Mouse (Mus musculus) T-helper 2 cell (primary cell): ENCODE measurements at regions not wholly inside any gene's neighbourhood (a gene's known extent, or its start where the extent isn't known, plus 50 kb on each side); places are given as distances from the start of the nearest gene placed in this dataset.

Source experiments
- in situ Hi-C: fragments of 300-600 bp; cut with MboI, MseI; formaldehyde crosslinking; loops from one replicate; pipeline ENCODE4 v1.15.1; 2025; ENCODE audit warnings: high pct_unique_total_duplicates

DNA sequence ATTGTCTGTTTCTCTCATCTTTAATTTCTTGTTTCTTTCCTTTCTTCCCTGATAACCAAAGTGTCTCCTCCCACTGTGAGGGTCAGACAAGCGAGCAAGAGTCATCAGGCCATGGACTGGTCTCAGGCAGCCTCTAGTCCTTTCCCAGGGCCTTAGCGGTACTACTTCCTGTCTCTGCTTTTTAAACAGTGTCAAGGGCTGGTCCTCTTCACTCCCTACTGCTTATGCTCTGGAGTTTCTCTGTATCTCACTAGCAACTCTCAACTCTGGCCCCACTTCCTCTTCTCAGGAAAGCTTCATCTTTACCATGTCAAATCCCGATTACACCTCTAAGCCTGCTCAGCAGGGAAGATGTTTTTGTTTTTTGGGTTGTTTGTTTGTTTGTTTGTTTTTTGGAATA, 124.1 kb downstream of the Pten start:
- in situ Hi-C loops: no loop called here

GRCm38 (mm10) chr19:32884279-32884678, 127.0 kb downstream of the Pten start:
- in situ Hi-C loops: no loop called here

DNA sequence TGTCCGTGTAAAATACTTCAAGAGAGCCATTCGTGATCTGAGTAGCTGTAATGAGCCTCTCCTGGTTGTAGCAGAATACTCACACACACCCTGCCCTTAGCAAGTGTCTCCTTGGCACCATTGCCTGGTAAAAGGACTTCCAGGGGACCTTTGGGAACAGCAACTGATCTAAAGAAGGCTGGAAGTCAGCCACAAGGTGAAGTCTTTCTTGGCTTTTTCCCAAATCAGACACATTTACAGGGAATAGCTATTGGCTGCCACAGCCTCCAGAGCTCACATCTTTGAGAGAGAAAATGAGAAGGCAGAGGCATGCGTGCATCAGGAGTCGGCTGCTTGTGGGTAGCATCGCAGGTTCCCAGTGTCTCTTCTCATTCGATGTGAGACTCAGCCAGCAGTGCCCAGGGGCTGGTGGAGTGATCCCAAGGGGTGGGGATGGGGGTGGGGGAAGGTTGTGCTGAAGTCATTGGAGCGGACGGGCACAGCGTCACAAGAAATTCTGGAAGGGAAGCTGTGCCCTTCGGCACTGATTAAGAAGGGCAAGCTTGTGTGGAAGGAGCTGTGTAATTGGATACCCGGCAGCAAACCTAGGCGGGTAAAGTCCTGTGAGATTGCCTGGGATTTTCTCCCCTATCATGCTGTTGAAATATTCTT, 128.3 kb downstream of the Pten start:
- in situ Hi-C loops: no loop called here

DNA sequence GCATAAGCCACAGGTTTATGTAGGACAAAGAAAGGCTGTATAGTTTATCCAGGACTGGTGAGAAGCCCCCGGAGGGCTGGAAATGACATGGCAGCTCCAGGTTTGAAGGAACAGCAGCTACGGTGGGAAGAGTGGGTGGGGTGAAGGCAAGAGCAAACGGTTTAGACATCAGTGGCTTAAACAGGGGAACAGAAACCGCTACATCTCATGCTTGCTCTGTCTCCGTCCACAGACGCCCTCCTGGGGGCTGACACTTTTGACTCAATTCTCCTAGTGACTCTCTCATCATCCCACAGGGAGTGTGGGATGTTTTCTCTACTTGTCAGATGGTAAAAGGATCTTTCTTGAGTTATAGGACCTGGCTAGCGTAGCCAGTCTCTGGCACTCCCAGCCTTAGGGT, 129.9 kb downstream of the Pten start:
- in situ Hi-C loops: no loop called here

- in situ Hi-C loops: no loop called here
Measured at GRCm38 (mm10) chr19:32888616-32889305, 131.5 kb downstream of the Pten start.

DNA sequence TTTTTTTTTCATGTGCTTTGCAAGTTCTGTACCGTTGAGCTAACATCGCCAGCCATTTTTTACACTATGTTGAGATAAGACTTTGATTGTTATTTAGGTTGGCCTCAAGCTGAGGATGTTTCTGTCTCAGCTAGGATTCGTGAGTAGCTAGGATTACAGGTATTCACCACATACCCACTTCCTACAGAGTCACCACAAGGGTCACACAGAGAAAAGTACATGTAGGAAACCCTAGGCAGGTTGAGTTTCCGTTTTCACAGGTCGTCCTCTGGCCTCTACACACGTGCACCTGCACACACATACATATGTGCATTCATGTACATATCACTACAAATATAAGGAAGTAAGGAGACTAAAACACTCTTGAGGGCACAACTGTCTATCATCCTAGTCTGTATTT, 133.5 kb downstream of the Pten start:
- in situ Hi-C loops: loop anchor here (10.0 kb wide), 1 partner anchor 1384 kb away; no protein-coding TSS in a partner anchor

DNA sequence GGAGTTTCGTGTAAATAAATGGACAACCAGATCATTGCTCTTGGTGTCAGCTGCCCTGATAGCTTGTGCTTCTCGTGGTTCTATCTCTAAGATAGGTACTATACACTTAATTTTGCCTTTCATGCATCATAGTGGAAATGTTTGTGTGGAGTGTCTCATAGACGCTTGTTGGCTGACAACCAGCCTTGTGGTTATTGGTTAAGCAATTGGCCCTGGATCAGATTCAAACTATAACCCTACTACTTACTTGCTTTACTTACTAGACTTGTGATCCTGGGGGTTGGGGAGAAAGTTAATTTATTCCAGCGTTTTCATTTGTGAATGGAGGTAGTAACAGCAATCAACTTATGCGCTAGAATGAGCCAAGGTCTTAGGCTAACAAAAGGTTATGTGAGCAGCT, 135.2 kb downstream of the Pten start:
- in situ Hi-C loops: loop anchor here (10.0 kb wide), 1 partner anchor 1382 kb away; no protein-coding TSS in a partner anchor

DNA sequence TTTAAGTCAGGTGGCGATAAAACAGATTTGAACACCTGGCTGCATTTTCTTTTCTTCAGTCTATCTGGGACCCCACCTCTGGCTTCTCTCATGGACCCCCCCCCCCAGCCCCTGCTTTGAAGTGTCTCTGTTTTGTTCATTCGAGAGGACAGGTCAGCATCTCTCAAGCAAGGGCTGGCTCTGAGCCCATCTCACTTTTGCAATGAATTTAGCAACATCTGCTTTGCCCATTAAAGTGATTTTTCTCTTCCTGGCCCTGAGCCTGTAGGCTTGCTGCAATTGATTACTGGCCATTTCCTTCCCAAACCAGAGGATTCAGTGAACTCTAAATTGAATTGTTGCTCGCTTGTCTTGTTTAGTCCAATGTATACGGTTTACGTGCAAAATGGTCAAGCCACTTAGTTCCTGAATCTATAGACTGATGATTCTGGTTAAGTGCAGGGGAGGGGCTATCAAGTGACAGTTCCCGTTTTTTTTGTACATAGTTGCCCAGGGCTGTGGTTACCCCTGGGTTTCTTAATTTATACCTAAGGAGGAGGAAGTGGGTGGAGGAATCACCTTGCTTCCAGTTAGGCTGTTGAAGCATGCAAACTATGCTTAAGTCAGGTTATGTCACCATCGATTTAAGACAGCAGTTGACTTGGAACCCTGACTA, 146.3 kb downstream of the Pten start:
- in situ Hi-C loops: no loop called here

GRCm38 (mm10) chr19:32904517-32904916, 147.2 kb downstream of the Pten start:
- in situ Hi-C loops: no loop called here

GRCm38 (mm10) chr19:32905901-32906431, 148.7 kb downstream of the Pten start:
- in situ Hi-C loops: no loop called here

DNA sequence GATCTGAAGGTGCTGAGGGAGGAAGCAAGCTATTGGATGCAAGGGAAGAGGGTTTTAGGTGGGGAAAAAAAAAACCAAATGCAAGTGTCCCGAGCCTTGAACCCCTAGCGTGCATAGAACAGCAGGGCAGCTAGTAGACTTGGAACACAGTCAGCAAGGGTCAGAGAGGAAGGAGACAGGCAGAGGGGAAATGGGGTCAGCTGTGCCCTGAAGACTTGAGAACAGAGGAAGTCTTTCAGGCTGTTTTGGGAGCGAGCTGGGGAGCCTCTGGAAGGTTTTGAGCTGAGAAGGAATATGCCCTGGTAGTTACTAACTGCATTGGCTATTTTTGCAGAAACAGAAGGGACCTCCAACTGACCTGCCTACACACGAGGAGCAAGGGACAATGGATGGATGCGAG, 149.5 kb downstream of the Pten start:
- in situ Hi-C loops: no loop called here

DNA sequence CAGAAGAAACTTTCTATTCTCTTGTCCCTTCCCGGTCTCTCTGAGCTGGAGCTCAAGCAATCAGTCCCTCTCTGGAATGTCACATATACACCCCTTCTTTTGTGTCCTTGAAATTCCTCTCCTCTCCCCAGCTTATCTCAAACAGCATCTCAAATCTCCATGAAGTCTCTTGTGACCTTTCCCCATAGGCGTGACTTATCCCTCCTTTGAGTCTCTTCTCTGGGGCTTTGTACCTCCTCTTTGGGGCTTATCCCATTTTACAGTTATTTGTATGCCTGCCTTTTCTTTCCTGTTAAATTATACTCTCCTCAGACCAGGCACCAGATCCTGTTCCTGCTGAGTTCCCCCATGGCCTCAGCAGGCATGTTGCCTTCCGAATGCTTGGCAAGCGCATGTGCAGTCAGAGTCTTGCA, 152.8 kb downstream of the Pten start:
- in situ Hi-C loops: no loop called here

DNA sequence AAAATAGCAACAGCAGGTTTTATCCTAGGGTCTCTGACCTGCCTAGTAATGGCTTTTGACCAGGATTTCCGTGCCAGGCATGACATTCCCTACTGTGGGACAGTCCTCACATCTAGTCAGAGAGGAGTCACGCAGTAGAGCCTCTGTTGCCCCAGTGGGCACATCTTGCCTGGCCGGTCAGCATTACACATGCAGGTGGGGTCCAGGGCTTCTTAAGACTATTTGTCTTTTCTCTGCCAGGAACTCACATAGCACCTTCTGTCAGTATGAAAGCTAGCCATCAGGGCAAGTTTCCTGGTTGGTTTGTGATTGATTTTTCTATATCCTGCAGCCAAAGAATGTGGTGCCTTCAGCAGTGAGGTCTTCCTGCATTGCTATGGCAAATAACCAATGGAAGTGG, 155.0 kb downstream of the Pten start:
- in situ Hi-C loops: no loop called here

DNA sequence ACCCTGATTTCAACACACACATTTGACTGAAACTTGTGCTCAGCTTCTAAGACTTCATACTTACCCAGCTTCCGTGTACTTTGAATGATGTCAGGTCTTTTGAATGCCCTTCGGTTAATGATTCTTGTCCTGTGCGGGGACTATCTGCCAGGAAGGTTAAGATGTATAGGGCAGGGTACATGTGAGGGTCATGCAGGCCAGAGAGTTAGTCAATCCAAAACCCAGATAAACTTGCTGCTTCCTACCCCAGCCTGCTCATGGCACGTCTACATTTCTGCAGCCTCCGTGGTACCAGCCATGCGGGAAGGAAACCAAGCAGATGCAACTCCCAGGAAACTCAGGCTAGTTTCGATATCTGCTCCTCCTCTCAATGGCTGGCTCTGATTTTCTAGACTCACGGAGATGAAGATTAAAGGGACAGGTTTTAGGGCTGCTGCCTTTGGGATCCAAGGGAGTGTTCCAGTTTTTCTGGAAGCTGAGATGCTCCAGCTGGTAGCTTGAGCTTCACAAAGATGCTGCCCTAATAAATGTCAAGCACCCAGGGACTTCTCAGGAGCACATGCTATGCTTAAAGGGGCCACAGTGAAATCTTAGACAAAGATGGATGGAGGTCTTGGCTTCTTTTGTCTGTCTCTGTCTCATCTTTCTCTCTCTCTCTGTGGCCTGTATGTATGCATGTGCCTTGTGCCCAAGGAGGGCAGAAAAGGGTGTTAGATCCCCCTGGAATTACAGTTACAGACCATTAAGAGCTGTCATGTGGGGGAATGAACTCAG, 159.4 kb downstream of the Pten start:
- in situ Hi-C loops: no loop called here

GRCm38 (mm10) chr19:32921021-32921420, 163.7 kb downstream of the Pten start:
- in situ Hi-C loops: no loop called here

DNA sequence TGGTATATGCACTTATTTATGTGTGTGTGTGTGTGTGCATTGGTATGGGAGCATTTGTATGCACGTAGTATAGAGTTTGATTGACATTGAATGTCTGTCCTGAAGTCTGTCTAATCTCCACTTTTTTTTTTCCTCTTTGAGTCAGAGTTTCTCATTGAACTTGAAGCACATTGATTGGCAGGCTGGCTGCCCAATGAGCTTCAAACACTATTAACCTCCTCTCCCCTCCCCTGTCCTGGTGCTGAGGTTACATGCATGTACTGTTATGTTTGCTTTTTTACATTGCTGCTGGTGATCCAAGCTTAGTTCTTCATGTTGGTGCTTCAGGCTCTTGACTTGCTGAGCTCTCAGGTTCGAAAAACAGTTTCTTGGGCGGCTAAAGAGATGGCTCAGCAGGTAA, 166.6 kb downstream of the Pten start:
- in situ Hi-C loops: no loop called here

DNA sequence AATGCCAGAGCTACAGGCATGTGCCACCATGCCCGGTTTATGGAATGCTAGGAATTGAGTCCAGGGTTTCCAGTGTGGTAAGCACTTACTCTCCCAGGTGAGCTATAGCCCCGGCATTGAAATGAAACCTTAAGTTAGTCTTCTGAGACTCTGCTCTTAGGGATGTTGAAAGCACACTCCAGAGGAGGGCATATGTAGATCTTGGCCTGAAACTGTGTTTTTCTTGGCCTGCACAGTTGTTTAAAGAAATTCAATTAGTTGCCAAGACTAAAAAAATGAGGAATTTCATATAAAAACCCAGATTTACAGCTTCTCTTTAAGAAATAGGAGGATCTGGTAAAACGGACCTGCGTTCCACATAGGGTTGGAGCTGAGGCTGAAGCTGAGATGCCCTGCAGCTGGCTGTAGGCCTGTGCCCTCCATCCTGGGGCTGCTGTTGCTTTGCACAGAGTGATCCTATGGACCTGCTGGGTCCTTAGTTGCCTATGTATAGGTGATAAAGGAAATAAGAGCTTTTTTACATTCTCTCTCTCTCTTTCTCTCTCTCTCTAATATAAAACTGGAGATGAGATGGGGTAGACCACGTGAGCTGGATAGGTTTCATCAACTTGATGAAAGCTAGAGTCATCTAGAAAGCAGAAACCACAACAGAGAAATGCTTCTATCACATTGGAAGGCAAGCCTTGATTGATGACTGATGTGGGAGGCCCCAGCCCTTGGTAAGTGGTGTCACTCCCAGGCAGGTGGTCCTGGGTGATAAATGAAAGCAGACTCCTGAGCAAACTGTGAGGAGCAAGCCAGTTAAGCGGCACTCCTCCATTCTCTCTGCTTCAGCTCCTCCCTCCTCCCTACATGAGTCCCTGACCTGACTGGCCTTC, 168.6 kb downstream of the Pten start:
- in situ Hi-C loops: no loop called here

DNA sequence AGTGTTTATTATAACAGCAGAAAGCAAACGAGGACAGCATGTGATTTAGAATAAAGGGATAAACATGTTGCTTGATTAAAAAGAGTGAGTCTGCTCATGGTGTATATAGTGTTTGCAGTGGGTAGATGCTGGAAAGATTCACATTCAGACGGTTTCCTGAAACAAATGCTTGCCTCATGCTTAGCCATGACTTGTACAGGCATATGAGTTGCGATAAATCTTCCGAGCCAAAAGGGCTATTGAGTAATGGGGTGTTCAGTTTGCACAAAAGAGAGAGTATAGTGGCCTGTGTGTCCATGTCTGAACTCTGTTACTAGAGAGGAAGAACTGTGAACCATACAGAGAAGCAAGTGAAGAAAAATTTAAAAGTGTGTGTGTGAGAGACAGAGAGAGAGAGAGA, 169.3 kb downstream of the Pten start:
- in situ Hi-C loops: no loop called here

DNA sequence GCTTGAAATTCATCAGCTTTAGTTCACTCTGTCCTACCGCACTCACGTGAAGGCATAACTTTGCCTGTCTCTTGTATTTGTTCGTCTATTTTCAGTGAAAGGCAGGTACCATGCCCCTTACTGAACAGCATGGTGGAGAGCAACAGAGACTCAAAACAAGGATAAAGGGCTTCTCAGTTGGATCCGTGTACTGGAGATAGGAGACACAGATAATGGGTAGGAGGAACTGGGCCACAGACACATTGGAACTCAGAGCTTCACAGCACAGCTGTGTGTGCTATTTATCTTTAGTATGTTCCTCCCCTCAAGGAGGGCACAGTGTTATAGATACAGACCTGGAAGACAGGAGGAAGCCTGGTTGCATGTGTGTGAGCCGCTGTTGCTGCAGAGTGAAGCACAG, 176.4 kb downstream of the Pten start:
- in situ Hi-C loops: no loop called here

DNA sequence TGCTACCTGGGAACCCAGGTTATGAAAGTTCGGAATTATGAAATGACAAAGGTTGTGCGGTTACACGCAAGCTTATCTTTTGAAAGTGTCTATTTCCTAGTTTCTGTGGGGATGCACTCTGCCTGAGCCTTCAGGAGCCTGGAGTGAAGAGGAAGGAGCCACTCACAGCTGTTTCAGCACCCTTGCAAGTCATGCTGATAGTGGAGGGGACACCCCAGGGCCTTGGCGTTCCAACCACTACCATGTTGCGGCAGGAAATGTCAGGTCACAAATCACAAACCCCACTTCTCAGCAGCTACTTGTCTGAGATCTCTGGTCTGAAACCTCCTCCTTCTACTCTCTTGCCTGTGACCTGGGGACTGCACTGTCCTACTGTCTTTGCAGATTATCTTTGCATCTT, 178.3 kb downstream of the Pten start:
- in situ Hi-C loops: no loop called here

DNA sequence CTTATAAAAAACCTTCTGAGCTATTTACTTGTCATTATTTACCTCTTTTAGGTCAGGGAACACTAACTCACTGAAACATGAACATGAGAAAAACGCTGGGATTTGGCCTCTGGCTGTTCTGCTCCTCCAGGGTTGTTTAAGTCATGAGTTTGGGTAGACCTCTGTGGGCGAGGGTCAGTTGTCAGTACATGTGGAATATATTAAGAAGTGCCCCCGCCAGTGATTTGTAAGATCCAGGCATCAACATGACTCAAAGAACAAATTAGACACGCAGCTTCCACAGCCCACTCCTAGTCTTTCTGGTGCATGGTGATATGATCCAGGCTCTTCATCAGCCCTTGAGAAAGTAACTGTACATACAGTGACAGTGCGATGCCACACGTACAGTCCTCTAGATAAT, 180.3 kb downstream of the Pten start:
- in situ Hi-C loops: no loop called here
